Mouse (Mus musculus) layer of hippocampus, postnatal 10 days (tissue): ENCODE data around the gene Ncdn. TPM values are rescaled to one million over a fixed set of nuclear protein-coding genes. Genes with fewer than 3 reads are reported as not detected.

ENCODE experiments used
- DNase-seq, 2 experiments: peaks; one replicate each; pipeline ENCODE4 v3.0.0; 2021; ENCODE audit warnings: low spot score in 2 of 2
- total RNA-seq, 2 experiments: library from RNA; stranded (reverse); gene quantifications; 2 replicates each; pipeline ENCODE4 v1.2.3; 2021

Ncdn gene
- total RNA-seq, 2 experiments from 2014 or later, result 742 to 746 TPM

DNA sequence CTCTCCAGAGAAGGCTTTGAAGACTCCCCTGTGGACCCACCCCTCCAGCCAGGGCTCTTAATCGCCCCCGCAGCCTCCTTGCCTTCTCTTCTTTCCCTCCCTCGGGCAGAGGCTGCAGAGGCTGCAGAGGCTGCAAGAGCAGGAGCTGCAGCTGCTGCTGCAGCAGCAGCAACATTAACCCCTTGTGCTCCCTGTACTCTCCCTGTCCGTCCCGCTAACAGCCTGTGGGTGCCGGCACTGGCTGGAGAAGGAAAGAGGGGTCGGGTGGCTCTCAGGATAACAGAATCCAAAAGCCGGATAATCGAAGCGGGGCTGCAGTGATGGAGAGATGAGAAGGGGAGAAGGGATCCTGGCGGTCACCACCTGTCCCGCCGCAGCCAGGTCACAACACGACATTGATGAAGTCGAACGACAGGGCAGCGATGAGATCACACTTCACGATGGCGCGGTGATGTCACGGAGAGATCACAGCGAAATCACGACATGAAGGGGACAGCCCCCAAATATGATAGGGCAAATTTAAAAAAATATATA is 563 bp downstream of the Ncdn start:
- DNase-seq, result peak; percentile 53 to 60

- peak; percentile 43 to 53 for DNase-seq
Observed at GRCm38 (mm10) chr4:126752024-126752607, 1.1 kb downstream of the Ncdn start.

DNA sequence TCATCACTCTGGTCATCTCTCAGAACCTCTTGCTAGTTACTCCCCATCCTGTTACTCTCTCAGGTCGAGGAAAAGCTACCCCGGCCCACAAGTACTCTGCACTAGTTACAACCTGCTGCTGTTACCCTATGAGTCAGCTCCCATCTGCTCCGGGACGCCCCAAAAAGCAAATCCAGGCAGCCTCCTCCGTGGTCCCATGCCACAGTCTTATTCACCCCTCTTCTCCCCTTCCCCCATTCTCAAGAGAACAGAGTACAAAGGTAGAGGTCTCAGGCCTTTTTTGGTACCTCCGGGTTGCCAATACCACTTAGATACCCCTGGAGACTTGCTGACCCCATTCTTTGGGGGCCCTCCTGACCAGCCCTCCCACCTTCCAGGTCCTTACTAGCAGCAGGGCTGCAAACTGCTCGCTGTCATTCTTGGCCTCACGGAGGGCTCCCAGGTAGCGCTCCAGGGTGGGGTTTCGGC is 1.6 kb downstream of the Ncdn start:
- no peak for DNase-seq

DNA sequence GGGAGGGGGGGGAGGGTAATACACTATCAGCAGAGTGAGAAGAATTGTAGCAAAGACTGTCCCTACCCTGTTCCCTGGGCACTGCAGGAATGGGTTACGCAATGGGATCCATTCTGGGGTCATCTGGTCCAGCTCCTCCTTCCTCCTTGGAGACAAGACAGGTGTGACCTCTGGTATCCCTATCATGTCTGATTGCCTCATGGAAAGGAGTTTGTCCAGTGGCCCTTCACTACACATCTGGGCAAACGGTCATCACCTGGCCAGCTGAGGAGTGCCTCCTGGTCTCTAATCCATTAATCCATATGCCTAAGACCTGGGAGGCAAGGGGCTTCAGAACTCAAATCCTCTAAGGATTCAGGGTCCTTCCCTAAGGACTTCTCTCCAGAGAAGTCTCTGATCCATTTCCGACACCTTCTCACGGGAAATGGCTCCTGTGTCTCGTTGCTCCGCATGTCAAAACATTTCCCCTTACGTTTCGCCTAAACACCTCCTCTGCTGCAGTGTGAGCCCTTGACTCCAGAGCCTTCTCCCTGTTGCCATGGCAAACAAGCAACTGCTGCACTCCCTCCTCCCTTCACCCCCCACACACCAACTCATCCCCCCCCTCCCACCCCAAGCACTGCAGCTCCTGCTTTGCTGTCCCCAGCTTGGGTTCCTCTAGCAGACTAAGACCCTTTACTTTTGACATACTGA is 2.2 kb downstream of the Ncdn start:
- DNase-seq, result peak in 1 of 2 experiments; percentile 37

DNA sequence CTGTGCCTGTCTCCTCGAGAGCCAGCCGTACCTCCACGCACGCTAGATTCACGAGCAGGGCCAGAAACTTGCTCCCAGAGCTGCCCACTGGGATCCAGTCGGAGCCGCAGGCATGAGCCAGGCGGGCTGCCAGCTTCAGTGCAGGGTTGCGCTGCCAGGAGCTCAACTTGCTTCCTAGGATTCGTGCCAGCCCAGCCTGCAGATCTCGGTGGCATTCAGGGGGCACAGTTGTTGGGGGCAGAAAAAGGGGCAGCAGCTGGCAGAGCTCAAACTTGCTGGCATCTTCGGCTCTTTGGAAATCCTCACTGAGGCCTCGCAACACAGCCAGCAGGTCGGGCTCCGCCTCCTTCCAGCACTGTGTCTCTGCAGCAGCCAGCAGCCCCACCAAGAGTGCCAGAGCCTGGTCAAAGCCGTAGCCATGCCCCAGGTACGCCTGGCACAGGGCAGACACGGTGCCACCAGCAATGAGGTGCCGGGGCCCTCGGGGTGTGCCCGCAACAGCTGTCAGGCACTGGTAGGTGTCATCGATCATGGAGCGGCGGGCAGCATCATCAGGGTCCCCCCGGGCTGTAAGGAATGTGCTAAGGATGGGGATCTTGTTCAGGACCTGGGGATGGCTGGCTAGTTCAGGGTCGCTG is 3.1 kb downstream of the Ncdn start:
- DNase-seq, result peak; percentile 82 to 87

- DNase-seq, result no peak
Observed at GRCm38 (mm10) chr4:126749553-126749952, 3.7 kb downstream of the Ncdn start.

- DNase-seq, result peak in 1 of 2 experiments; percentile 14
Observed at GRCm38 (mm10) chr4:126748381-126748780, 4.9 kb downstream of the Ncdn start.

DNA sequence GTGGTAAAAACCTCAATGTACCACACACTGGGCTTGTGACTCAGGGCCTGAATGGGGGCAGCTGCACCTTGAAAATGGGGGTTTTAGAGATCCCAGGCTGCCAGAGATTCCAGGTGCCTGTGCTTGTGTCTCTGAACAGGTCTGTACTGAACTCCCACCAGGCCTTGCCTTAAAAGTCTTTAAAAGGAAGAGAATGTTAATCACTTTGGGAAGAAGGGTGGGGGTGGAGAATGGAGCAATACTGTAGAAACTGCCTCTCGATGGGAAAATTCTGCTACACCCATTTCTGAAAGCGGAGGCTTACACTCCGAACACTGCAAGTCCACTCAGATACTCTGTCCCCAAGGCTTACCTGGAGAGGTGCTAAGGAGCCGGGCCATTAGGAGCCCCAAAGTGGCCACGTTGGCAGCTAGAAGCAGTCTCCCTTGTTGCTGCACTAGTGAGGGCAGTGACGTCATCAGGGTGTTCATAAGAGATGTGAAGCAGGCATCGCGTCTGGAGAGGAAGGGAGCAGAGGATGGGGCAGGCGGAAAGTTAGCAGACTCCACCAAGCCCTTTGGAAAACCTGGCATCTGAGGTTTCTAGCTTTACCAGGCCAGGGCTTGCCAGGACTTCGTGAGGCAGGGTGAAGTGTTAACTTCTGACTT is 6.9 kb downstream of the Ncdn start:
- DNase-seq, result no peak

GRCm38 (mm10) chr4:126745506-126746193 is 7.6 kb downstream of the Ncdn start:
- DNase-seq, result peak; percentile 78 to 81

GRCm38 (mm10) chr4:126744831-126745230 is 8.4 kb downstream of the Ncdn start:
- peak in 1 of 2 experiments; percentile 40 for DNase-seq

DNA sequence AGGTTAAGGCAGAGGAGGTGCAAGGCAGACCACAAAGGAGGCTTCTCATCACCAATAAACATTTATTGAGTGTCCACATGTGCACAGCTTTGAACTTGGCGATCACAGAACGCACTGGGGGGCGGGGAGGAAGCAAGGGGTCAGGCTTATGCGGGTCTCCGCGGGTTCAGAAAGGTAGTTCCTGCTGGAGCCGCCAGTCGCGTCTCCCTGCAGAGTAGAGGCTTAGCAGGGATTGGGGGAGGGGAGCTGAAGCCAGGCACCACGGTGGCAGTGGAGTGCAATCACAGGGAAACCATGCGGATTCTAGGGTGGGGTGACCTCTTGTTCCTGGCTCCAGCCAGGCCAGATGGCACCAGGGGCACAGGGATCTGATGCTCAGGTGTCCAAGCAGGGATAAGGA is 9.5 kb downstream of the Ncdn start:
- DNase-seq, result no peak

- DNase-seq, result no peak
Observed at GRCm38 (mm10) chr4:126742976-126743375, 10.3 kb downstream of the Ncdn start.

DNA sequence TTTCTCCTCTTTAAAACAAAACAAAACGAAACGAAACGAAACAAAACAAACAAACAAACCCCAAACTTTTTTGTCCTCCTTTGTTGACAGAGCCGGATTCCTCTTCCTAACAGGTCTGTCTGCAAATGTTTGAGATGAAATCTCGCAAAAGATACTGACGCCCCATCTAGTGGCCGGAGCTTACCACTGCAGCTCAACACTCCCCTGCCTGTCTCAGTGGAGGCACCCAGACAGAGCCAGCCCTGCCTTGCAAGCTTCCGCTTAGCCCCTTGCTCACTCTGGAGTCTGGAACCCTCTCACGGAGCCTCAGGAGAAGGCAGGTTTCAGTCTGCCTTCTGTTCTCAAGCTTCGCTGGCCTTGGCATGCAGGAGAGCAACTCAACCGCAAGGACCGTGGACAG is 11.8 kb downstream of the Ncdn start:
- DNase-seq, result peak; percentile 92

DNA sequence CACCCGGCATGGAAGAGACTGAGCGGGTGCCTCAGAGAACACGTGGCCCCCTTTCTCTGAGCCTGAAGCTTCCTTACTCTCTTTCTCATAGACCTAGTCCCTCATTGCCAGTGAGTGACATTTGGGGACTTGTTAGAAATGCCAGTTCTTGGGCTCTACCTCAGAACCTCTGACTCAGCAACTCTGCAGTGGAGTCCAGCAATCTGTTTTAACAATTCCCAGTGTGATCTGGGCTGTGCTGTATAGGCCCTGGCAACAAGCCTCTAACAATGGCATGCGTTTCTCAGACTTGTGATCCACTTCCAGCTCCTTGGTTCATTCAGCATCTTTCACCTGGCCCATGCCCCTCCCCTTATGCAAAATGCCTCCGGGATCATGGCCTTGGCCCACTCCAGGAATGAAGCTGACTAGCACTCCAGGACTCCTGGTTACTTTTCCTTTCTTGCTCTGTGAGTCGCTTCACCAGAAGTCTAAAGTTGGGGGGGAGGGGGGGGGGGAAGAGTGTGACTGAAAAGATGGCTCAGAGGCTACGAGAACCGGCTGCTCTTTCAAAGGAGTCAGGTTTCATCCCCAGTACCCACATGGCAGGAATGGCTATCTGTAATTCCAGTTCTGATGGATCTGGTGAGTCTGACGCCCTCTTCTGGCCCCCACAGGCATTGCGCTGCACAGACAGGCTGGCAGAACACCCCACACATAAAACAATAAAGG is 13.1 kb downstream of the Ncdn start:
- DNase-seq, result no peak

GRCm38 (mm10) chr4:126736001-126736414 is 17.2 kb downstream of the Ncdn start, which contains the start of gene Tfap2e:
Gene Tfap2e (minus strand): TSS chr4:126736240.
- peak; percentile 33 to 47 for DNase-seq

DNA sequence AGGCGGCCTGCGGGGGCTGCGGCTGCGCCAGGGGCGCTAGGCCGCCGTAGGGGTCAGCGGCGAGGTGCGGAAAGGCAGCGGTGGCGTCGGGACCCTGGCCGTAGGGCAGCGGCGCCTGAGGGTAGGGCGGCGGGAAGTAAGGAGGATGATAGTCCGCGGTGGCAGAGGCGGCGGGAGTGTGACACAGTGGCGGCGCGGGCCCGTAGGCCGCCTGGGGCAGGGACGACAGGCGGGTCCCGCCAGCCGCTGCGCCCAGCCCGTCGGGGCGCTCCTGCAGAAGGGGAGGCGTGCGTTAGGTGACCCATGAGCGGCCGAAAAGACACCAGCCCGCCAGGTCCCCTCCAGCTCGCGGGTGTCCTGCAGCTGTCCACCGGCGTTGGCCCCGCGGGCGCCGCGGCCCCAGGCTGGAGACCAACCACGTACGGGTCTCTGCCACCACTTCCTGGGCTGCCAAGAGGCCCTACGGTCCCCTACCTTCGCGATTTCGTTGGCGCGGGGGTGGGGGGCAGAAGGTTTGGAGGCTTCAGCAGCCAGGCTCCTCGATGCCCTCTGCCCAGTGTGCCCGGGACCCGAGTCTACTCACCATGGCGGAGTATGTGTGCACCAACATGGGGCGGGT is 17.7 kb downstream of the Ncdn start:
- no peak for DNase-seq

DNA sequence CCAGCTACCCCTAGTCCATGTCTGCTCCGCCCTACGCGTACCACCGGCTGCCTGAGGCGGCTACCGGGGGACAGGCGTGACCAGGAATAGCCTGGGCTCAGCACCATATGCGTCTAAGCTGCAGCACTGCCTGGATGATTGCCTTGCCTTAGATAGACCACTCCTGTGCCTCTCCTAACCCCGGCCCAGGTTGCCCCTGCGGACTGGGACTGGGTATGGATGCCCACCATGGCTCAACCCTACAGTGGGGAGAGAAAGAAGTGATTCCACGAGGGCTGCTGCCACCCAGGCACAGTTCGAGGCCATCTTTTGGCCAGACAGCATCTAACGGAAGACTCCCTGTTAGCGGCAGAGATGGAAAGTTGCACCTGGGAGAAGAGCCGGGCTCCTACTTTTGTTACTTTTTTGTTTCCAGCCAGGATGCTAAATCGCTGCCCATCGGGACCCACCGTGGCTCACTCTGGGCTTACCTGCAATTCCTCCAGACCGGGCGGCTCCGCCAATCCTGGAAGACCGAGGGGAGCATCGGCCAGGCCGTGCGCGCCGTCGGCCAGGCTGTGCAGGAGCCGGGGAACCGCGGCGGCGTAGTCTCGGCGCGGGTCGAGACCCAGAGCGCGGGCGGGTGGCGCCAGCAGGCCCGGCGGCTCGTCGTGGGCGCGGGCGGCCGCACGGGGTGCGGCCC is 18.4 kb downstream of the Ncdn start:
- DNase-seq, result no peak

DNA sequence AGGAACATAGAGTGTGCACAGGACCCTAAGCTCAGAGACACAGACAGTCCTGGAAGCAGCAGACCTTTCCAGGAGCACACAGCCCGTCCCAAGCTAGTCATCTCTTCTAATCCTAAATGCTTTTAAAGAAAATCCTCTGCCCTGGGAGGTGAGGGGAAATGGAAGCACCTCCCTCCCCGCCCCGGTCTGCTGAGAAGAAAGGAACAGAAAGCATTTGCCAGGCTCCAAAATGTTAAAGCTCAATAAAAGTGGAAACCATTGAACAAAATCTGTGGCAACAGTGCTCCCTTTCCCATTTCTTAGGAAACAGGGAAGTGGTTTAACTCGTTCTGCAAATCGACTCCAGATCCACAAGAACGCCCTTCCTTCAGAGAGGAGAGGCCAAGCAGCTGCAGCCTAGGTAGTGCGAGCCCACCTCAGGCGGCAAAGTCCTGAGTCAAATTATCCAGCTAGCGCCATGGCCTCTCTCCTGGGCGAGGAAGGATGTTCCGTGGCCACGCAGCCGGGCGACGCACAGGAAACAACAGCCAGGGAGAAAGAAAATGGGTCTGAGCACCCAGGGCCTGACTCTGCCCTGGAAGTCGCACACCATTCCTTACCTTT is 19.1 kb downstream of the Ncdn start:
- no peak for DNase-seq
